ENCODE assay signal across 10 mouse cellular contexts in the genomic region with DNA sequence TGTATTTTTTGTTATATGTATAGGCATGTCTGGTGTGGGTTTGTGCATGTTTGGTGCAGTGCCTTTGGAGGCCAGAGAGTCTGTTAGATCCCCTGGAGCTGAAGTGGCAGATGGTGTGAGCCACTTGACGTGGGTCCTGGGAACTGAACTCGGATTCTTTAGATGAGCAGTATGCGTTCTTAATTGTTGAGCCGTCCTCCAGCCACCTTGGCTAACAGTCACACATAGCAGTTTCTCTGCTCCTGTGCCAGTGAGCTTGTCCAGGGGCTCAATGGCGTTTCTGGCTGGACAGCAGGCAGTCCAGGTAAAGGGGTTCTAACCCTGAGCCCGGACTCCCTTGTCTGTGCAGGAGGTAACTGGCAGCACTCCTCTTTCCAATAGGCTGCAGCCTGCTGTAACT. TPM values are rescaled to one million over a fixed set of nuclear protein-coding genes. Genes with fewer than 3 reads are reported as not detected.
A peak's percentile ranks its signal among the peaks of the same experiment; 100 is the strongest.
DNase-seq lines count a peak whose midpoint lies in the region; ATAC-seq lines count a peak whose summit lies in the region.
"Had no signal": no experiment of that assay in that cellular context is flagged by ENCODE, and none has a peak within 500 bp of the region (broad histone marks: within the 10 kb centered on the region; RNA-seq: fewer than 3 reads in every experiment).

No protein-coding gene starts in this region.

- ATAC-seq in heart, embryonic 13.5 days (ENCODE audit: extremely low read depth, insufficient number of reproducible peaks, low FRiP score, low TSS enrichment) = no peak
- no peak for ATAC-seq in embryonic facial prominence, embryonic 15.5 days (ENCODE audit: insufficient number of reproducible peaks, low FRiP score, low TSS enrichment, low read depth)
- 0 out of 2 replicates have a peak, but pooled peaks have one; percentile 1 for ATAC-seq in hindbrain, embryonic 15.5 days (ENCODE audit: low FRiP score, low read depth)
- ATAC-seq in midbrain, embryonic 14.5 days (ENCODE audit: low FRiP score, low TSS enrichment) = no peak

- DNase-seq in heart, postnatal 25 days (ENCODE audit: low spot score) = no peak
- DNase-seq in midbrain, embryonic 14.5 days = no peak
- no peak for DNase-seq in ovary, adult 18-20 months (ENCODE audit: low spot score)
- DNase-seq in lung, postnatal 36 days = no peak
- no peak for DNase-seq in cerebellum, adult 11-12 months

- peaks cover 58% of the 10 kb centered on the region for H3K4me1 ChIP-seq in heart, embryonic 13.5 days
- peaks cover 14% of the 10 kb centered on the region for H3K4me1 ChIP-seq in embryonic facial prominence, embryonic 15.5 days
- H3K4me1 ChIP-seq in hindbrain, embryonic 15.5 days (replicated peaks) = peaks cover 23% of the 10 kb centered on the region
- H3K4me1 ChIP-seq in midbrain, embryonic 14.5 days (ENCODE audit: control insufficient read depth, insufficient read depth, low read length) = peaks cover 9% of the 10 kb centered on the region

- intact Hi-C loops in heart, postnatal 25 days (cut with DNase I) = loop anchor here (1.0 to 5.0 kb wide), 3 partner anchors 31 to 250 kb away; a partner anchor contains a TSS

- peaks cover 70% of the 10 kb centered on the region for H3K36me3 ChIP-seq in heart, embryonic 13.5 days
- peaks cover 60% of the 10 kb centered on the region for H3K36me3 ChIP-seq in embryonic facial prominence, embryonic 15.5 days
- H3K36me3 ChIP-seq in hindbrain, embryonic 15.5 days = peaks cover 28% of the 10 kb centered on the region
- peaks cover 49% of the 10 kb centered on the region for H3K36me3 ChIP-seq in midbrain, embryonic 14.5 days (ENCODE audit: control insufficient read depth, insufficient read depth, low read length)

- peak overlapping the region; percentile 66 for H3K9ac ChIP-seq in heart, embryonic 13.5 days
- H3K9ac ChIP-seq in embryonic facial prominence, embryonic 15.5 days = no peak overlapping the region
- 0 out of 2 replicates have a peak overlapping the region, but pooled peaks have one; percentile 23 for H3K9ac ChIP-seq in hindbrain, embryonic 15.5 days
- H3K9ac ChIP-seq in midbrain, embryonic 14.5 days (replicated peaks; ENCODE audit: low read length) = no peak overlapping the region

- 63% methylated on average over 6 of the region's 6 CpGs for WGBS in heart, embryonic 13.5 days
- WGBS in embryonic facial prominence, embryonic 15.5 days = 63% methylated on average over 6 of the region's 6 CpGs
- 53% methylated on average over 6 of the region's 6 CpGs for WGBS in hindbrain, embryonic 15.5 days
- 76% methylated on average over 6 of the region's 6 CpGs for WGBS in midbrain, embryonic 14.5 days

- no peaks in the 10 kb centered on the region for H3K27me3 ChIP-seq in heart, embryonic 13.5 days (replicated peaks)
- H3K27me3 ChIP-seq in embryonic facial prominence, embryonic 15.5 days = no peaks in the 10 kb centered on the region
- no peaks in the 10 kb centered on the region for H3K27me3 ChIP-seq in hindbrain, embryonic 15.5 days
- no peaks in the 10 kb centered on the region for H3K27me3 ChIP-seq in midbrain, embryonic 14.5 days (ENCODE audit: control insufficient read depth, insufficient read depth, low read length)

- peak overlapping the region; percentile 96 for H3K27ac ChIP-seq in heart, embryonic 13.5 days (replicated peaks)
- H3K27ac ChIP-seq in embryonic facial prominence, embryonic 15.5 days (replicated peaks) = peak overlapping the region; percentile 71; the same call in 1 of the 2 replicates
- peak overlapping the region; percentile 81 for H3K27ac ChIP-seq in hindbrain, embryonic 15.5 days (replicated peaks)
- H3K27ac ChIP-seq in midbrain, embryonic 14.5 days (replicated peaks; ENCODE audit: low read depth, low read length) = peak overlapping the region; percentile 85

- H3K9me3 ChIP-seq in heart, embryonic 13.5 days = no peaks in the 10 kb centered on the region
- H3K9me3 ChIP-seq in embryonic facial prominence, embryonic 15.5 days (replicated peaks) = no peaks in the 10 kb centered on the region
- H3K9me3 ChIP-seq in hindbrain, embryonic 15.5 days = no peaks in the 10 kb centered on the region
- H3K9me3 ChIP-seq in midbrain, embryonic 14.5 days (ENCODE audit: control insufficient read depth, low read length) = no peaks in the 10 kb centered on the region

- no peak overlapping the region for H3K4me3 ChIP-seq in heart, embryonic 13.5 days
- no peak overlapping the region for H3K4me3 ChIP-seq in embryonic facial prominence, embryonic 15.5 days (replicated peaks)
- no peak overlapping the region for H3K4me3 ChIP-seq in hindbrain, embryonic 15.5 days
- no peak overlapping the region for H3K4me3 ChIP-seq in midbrain, embryonic 14.5 days (replicated peaks; ENCODE audit: low read depth, low read length)

- 0 out of 2 replicates have a peak overlapping the region, but pooled peaks have one; percentile 16 for H3K4me2 ChIP-seq in heart, embryonic 13.5 days
- no peak overlapping the region for H3K4me2 ChIP-seq in embryonic facial prominence, embryonic 15.5 days (replicated peaks)
- no peak overlapping the region for H3K4me2 ChIP-seq in hindbrain, embryonic 15.5 days
- H3K4me2 ChIP-seq in midbrain, embryonic 14.5 days (ENCODE audit: low read length) = no peak overlapping the region

RNA-seq across cellular contexts. Expression of a gene that starts 20.4 kb away (rescaled TPM):
- polyA plus RNA-seq in heart, embryonic 13.5 days (2015; fragmentation: Nextera tagmentation; extraction: Ambion mirVana) = 28.4 and 30.3 TPM in 2 replicates
- total RNA-seq in heart, postnatal 25 days (2021) = 10 to 100 TPM; 21.1 to 21.8 TPM
- polyA plus RNA-seq in embryonic facial prominence, embryonic 15.5 days (2015; fragmentation: Nextera tagmentation; extraction: Ambion mirVana) = 43.0 and 47.0 TPM in 2 replicates
- 28.8 and 31.8 TPM in 2 replicates for polyA plus RNA-seq in hindbrain, embryonic 15.5 days (2015; fragmentation: Nextera tagmentation; extraction: Ambion mirVana)
- polyA plus RNA-seq in midbrain, embryonic 14.5 days (2014; fragmentation: Nextera tagmentation; extraction: Ambion mirVana) = 27.3 and 32.1 TPM in 2 replicates

RNA-seq across cellular contexts. Expression of a gene that starts 29.9 kb away (rescaled TPM):
- polyA plus RNA-seq in heart, embryonic 13.5 days (2015; fragmentation: Nextera tagmentation; extraction: Ambion mirVana) = 0.71 TPM in 2 replicates
- total RNA-seq in heart, postnatal 25 days (2021) = under 1 TPM; 0.34 to 0.48 TPM
- polyA plus RNA-seq in embryonic facial prominence, embryonic 15.5 days (2015; fragmentation: Nextera tagmentation; extraction: Ambion mirVana) = 0.81 and 1.3 TPM in 2 replicates
- polyA plus RNA-seq in hindbrain, embryonic 15.5 days (2015; fragmentation: Nextera tagmentation; extraction: Ambion mirVana) = 0.25 and 0.28 TPM in 2 replicates
- polyA plus RNA-seq in midbrain, embryonic 14.5 days (2014; fragmentation: Nextera tagmentation; extraction: Ambion mirVana) = 0.16 and 0.25 TPM in 2 replicates

RNA-seq across cellular contexts. Expression of a gene that starts 31.0 kb away (rescaled TPM):
- polyA plus RNA-seq in heart, embryonic 13.5 days (2015; fragmentation: Nextera tagmentation; extraction: Ambion mirVana) = not detected in 2 replicates
- total RNA-seq in heart, postnatal 25 days (2021) = not detected
- not detected in 2 replicates for polyA plus RNA-seq in embryonic facial prominence, embryonic 15.5 days (2015; fragmentation: Nextera tagmentation; extraction: Ambion mirVana)
- polyA plus RNA-seq in hindbrain, embryonic 15.5 days (2015; fragmentation: Nextera tagmentation; extraction: Ambion mirVana) = not detected in 2 replicates
- not detected in 2 replicates for polyA plus RNA-seq in midbrain, embryonic 14.5 days (2014; fragmentation: Nextera tagmentation; extraction: Ambion mirVana)
- total RNA-seq: hematopoietic stem cell, adult 5-6 weeks; megakaryocyte-erythroid progenitor cell, adult 5-6 weeks had no signal

Comparison
In these comparisons a context has a peak if more than half of its experiments do, and no peak if none do; other contexts are left out.
1. H3K9ac ChIP-seq: peak in heart, embryonic 13.5 days (single experiment) and hindbrain, embryonic 15.5 days (single experiment); none in embryonic facial prominence, embryonic 15.5 days (single experiment) and midbrain, embryonic 14.5 days (single experiment).
2. Peak in every context shown above with its lines, with median percentiles within 50 percentile points of each other: H3K27ac ChIP-seq.